Mouse (Mus musculus) cortical plate, adult 2 months (tissue): ENCODE data around the gene Tbc1d15. TPM values are rescaled to one million over a fixed set of nuclear protein-coding genes. Genes with fewer than 3 reads are reported as not detected.
A peak's percentile ranks its signal among the peaks of the same experiment; 100 is the strongest.

Experiments used
- H3K27ac ChIP-seq: fragments of 200-500 bp; 2 replicates; pipeline ENCODE4 v1.5.1; 2012; ENCODE audit warnings: low read length, control low read depth, inconsistent platforms; ENCODE audit not compliant: insufficient read depth
- H3K4me1 ChIP-seq: fragments of 200-500 bp; 2 replicates; pipeline ENCODE4 v1.6.1; 2011; ENCODE audit warnings: low read length; ENCODE audit not compliant: control insufficient read depth, insufficient read depth
- H3K4me3 ChIP-seq: fragments of 200-500 bp; 2 replicates; pipeline ENCODE4 v1.5.1; 2011; ENCODE audit warnings: mild to moderate bottlenecking, low read length, control low read depth; ENCODE audit not compliant: insufficient read depth
- CTCF ChIP-seq: fragments of 200-500 bp; IDR thresholded peaks from 2 replicates; pipeline ENCODE4 v1.5.1; 2011; ENCODE audit warnings: mild to moderate bottlenecking, control low read depth, low read length; ENCODE audit not compliant: insufficient read depth; ENCODE audit errors: extremely low read depth
- POLR2A ChIP-seq: fragments of 200-500 bp; IDR thresholded peaks from 2 replicates; pipeline ENCODE4 v1.6.1; 2011; ENCODE audit warnings: mild to moderate bottlenecking, low read length, control low read depth; ENCODE audit not compliant: insufficient read depth; ENCODE audit errors: extremely low read depth
- polyA plus RNA-seq: library from polyadenylated mRNA; depleted of rRNA; stranded (reverse); fragments of >200 nt; gene quantifications from 2 replicates; pipeline ENCODE4 v1.2.3, GENCODE M21; 2012; rRNA removed

Gene Tbc1d15
- 30.8 and 31.3 TPM in 2 replicates for polyA plus RNA-seq

DNA sequence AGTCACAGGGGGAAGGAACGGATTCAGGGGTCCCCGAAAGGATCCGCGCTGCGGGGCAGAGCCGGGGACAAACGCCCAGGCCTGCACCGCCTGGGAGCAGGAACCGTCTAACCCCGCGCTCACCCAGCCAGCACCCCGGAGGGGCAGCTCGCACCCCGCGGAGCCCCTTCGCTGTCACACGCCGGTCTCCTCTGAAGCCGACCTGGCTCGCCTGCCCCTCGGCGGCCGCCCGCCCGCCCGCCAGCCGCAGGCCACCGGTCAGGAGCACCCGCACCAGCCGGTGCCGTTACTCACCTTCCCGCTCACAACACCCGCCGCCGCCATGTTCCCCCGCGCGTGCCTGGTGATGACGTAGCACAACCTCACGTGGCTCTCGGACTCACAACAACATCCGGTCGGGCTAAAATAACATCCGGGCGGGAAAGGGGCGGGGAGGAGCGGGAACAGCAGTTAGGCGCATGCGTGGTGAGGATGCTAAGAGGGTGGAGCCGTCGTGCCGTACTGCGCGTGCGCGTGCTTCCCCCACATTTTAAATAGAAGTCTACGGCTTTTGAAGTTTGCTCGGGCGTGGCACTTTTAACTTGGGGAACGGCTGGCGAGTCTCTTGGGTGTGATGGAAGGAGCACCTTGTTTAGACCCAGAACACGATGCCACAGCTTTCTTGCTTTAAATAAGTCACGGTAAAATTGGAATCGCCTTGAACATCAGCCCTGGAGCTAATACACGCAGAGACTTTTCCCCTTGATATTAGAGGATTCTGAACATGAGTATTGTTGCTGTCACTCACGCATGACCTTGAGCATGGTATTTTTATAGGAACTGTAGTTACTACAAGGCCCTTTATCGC is at the start of gene Tbc1d15:
TSS of gene Tbc1d15 (minus strand) at position 380 of the 847 bp plus-strand sequence.
- Histone ChIP-seq H3K4me1 (peaks cover 4% of the 10 kb centered on the region; the same call in 1 of the 2 replicates), H3K27ac (peak within 1 kb of the TSS; percentile 14; the same call in 1 of the 2 replicates), H3K4me3 (peak within 1 kb of the TSS; percentile 50)
- no peak for TF ChIP-seq CTCF
- peak; percentile 60 for TF ChIP-seq POLR2A

DNA sequence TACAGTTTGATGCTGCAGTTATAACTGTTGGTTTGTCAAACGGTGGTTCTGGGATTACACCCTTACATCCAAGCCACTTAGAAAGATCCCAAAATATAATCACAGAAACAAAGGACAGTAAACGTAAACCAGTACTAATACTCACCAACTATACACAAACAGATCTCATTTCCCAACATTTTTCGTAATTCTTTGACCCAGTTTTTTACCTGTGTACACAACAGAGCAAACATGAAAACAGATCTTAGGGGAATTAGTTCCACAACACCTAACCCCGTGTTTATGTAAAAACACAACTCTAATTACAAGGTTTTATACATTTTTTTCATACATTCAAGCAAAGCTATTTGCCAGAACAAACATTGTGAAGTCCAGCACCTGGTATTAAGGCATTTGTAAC is 47.4 kb upstream of the Tbc1d15 start:
- H3K4me3 ChIP-seq, result no peak overlapping the region
- H3K4me1 ChIP-seq, result peaks cover 1% of the 10 kb centered on the region; the same call in 1 of the 2 replicates
- TF ChIP-seq POLR2A, result no peak
- TF ChIP-seq CTCF, result no peak
- H3K27ac ChIP-seq, result no peak overlapping the region

DNA sequence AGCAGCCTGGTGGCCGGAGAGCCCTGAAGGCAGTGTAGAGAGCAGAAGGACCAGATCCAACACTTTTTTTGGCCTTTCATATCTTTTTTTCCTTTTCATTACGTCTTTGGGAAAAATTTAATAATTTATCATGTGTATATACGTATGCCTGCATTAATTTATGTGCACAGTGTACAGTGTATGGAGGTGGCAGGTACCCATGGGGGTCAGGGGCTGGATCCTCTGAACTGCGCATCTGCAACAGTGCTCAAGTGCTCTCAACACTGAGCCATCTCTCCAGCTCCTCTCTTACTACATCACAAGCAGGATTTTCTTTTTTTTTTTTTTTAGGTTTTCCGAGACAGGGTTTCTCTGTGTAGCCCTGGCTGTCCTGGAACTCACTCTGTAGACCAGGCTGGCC is 46.3 kb upstream of the Tbc1d15 start:
- Histone ChIP-seq H3K27ac (no peak overlapping the region), H3K4me3 (no peak overlapping the region), H3K4me1 (peaks cover 1% of the 10 kb centered on the region; the same call in 1 of the 2 replicates)
- TF ChIP-seq POLR2A, result no peak

DNA sequence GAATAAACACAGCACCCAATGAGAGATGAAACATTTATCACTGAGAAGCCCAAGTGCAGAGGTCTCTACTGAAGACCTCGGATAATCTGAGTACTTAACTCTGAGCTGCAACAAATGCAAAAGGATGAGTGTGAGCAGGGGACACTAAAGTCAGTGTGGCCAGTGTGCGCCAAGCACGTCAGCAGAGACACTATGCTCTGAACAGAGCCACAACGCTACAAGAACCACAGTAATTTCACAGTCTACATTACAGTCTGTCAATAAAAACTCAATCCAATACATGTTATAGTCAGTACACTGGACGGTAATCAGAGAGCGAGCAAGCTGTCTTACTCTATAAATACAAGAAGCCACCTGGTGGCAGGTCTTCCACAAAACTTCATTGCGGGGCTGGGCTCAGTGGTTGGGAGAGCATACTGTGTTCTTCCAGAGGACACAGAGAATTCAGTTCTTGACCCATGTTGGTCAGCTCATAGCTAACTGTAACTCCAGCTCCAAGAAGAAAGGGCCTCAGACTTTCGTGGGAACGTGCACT is 45.2 kb upstream of the Tbc1d15 start:
- no peak for TF ChIP-seq CTCF
- no peak for TF ChIP-seq POLR2A
- Histone ChIP-seq H3K4me1 (peaks cover 1% of the 10 kb centered on the region; the same call in 1 of the 2 replicates), H3K27ac (no peak overlapping the region), H3K4me3 (no peak overlapping the region)

DNA sequence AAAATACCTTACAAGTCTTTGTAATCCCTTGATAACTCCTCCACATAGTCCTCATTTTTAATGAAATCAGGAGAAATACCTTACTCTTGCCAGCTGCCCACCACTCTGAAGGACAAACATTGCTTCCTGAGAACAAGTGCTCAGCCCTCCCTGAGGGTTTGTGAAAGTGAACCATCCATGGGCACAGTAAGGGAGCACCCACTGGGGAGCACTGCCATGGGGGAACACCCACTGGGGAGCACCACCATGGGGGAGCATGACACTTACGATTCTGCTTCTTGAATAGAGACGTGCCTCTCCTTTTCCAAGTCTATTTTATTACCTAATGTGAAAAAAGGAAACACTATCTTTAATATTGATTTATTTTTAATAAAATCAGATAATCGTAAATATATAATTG is 43.9 kb upstream of the Tbc1d15 start:
- no peak overlapping the region for H3K4me3 ChIP-seq
- no peak overlapping the region for H3K27ac ChIP-seq
- peaks cover 1% of the 10 kb centered on the region; the same call in 1 of the 2 replicates for H3K4me1 ChIP-seq
- TF ChIP-seq CTCF (no peak), POLR2A (no peak)

DNA sequence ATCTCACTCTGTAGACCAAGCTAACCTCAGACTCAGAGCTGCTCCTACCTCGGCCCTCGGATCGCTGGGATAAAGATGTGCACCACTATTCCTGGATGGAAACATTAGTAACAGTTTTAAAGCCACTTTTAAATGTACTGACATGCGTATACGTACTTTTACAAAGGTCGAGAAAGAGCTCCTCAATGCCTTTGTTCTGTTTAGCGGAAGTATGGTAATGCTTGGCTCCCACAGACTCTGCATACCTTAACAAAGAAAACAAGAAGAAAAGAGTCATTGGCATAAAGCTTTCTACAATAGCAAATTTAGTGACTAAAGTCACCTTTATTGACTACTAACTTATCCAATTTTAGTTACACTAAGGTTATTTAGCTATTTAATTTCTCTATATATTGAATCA is 43.4 kb upstream of the Tbc1d15 start:
- no peak for TF ChIP-seq CTCF
- Histone ChIP-seq H3K4me3 (no peak overlapping the region), H3K27ac (no peak overlapping the region), H3K4me1 (peaks cover 1% of the 10 kb centered on the region; the same call in 1 of the 2 replicates)

DNA sequence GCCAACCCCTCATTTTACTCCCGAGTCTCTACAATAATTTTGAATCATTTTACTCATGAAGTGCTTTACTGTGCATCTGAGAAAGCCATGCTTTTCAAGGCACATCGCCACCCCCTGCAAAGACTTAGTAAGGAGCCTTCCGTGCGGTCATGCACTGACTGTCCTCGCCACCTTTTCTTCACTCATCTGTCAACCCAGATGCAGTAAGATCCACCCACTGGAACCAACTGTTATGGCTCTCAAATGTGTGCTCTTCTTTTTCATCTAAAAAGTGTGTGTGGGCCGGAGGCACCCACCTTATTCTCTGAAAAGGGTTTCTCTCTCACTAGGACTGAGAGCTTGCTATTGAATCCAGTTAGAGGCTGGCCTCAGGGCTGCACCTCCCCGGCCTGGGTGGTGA is 42.7 kb upstream of the Tbc1d15 start:
- no peak for TF ChIP-seq POLR2A
- no peak for TF ChIP-seq CTCF
- 0 out of 2 replicates have a peak, but pooled peaks cover 1% of the 10 kb centered on the region for H3K4me1 ChIP-seq
- no peak overlapping the region for H3K27ac ChIP-seq
- H3K4me3 ChIP-seq, result no peak overlapping the region

DNA sequence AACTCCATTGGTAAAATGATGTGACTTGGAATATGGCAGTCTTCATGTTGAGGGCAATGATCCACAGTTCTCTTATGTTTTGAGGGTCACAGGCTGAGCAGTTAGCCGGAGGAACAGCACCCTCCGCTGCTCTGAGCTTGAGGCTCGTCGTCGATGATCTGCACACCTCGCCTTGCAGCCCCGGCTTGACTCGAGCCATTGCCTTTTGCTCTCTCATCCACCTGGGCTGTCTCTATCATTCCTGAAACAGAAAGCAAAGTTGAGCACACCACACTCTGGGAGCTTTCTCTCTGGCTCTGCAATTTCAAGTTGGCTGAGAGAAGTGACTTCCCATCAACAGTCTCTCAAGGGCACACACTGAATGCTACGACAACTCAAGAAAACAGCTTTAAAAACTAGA is 39.4 kb upstream of the Tbc1d15 start:
- Histone ChIP-seq H3K4me3 (no peak overlapping the region), H3K27ac (no peak overlapping the region), H3K4me1 (0 out of 2 replicates have a peak, but pooled peaks cover 1% of the 10 kb centered on the region)
- TF ChIP-seq CTCF (no peak), POLR2A (no peak)

DNA sequence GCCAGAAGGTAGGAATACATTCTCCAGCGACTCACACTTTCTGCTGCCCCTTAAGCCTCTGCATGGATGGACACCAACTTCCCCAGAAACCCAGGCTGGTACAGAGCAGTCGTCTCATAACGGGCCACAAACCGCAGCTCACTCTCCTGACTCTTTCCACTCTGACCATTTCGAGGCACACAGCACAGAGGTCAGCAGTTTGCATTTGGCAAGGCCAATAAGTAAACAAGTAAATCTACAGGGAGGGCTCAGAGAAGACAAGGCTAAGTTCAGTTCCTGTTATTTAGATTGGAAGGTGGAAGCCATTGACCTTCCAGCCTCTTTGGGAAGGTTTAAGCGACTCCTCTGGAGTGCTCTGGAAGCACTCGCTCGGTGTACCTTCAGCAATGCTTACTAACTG is 37.6 kb upstream of the Tbc1d15 start:
- H3K4me1 ChIP-seq, result no peaks in the 10 kb centered on the region
- TF ChIP-seq CTCF (no peak), POLR2A (no peak)
- H3K4me3 ChIP-seq, result no peak overlapping the region
- H3K27ac ChIP-seq, result no peak overlapping the region

DNA sequence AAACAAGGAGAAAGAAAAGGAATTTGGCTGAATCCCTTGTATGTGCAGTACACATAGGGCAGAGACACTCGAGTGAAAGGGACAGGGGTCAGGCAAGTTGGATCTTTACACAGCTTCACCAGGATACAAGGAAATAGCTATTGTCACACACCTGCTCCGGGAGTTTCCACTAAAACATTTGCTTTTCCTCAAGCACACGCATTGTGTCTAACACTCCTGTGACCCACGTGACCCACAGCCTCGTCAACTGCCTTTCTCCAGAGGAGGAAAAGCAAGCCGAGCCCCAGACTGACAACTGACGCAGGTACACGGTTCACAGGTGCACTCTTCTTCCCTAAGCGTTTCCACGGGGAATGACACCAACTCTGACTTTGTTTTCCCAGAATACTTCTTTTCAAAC is 32.9 kb upstream of the Tbc1d15 start:
- TF ChIP-seq POLR2A (0 out of 2 replicates have a peak, but pooled peaks have one; percentile 19), CTCF (no peak)
- Histone ChIP-seq H3K4me3 (no peak overlapping the region), H3K4me1 (no peaks in the 10 kb centered on the region), H3K27ac (no peak overlapping the region)
